Mouse (Mus musculus): Measurements from ENCODE around the gene 2900026A02Rik.

The 2900026A02Rik gene

DNA sequence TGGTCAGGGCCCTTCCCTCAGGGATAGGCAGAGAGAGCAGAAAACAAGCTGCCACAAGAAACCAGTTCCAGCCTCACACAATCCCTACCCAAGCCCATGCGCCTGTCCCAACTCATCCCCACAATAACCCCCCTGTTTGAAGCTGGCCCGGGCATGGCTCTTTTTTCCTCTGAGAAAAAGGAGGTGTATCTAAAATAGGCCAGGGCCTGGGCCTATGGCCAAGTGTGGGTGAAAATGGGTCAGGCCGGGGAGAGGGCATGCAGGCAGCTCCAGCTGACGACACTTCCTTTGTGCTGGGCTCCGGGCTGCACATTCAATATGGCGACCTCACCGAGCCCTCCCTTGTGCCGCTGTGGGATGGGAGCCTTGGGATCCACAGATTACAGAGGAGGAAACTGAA, 177.5 kb downstream of the 2900026A02Rik start:
- peak in 1 of 2 experiments; percentile 63 for DNase-seq (ENCODE audit: low spot score in 2 of 2)

DNA sequence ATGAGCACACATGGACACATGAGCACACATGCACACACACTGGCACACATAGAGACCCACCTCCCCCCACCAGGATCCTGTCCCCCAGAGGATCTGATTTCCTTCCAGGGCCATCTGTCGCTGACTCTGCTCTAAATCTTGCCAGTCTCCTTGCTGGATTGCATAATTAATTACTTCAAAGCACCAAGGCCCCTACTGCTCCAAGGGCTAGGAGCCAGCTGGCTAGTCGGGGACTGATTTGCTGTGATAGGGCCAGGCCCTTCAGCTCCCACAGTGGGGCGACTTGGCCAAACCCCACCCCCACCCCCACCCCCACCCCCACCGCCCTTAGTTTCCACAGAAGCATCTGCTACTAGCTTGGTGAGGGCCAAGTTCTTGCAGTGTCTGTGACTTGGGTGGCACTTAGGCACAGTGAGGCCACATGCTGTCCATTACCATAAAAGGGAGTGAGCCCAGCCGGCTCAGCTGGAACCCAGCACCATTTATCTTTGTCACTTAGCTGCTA, 179.4 kb downstream of the 2900026A02Rik start:
- peak; percentile 54 to 68 for DNase-seq (ENCODE audit: low spot score in 2 of 2)

DNA sequence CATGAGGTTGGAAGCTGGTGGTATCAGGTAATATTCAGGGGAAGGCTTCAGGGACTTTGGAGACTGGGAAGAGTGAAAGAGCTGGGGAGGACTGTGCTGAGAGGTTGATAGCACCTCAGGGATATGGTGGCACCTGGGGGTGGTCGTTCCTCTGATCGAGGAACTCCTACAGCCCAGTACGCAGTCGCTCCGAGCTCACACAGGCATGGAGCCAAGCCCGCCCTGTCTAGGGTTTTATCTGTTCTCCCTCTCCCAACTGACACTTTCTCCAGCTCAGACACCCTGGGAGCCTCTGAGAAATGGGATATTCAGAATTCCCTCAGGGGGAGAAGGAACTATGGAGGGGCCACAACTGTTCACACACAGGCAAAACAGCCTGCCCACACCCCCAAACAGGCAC, 180.3 kb downstream of the 2900026A02Rik start:
- DNase-seq (ENCODE audit: low spot score in 2 of 2): no peak

DNA sequence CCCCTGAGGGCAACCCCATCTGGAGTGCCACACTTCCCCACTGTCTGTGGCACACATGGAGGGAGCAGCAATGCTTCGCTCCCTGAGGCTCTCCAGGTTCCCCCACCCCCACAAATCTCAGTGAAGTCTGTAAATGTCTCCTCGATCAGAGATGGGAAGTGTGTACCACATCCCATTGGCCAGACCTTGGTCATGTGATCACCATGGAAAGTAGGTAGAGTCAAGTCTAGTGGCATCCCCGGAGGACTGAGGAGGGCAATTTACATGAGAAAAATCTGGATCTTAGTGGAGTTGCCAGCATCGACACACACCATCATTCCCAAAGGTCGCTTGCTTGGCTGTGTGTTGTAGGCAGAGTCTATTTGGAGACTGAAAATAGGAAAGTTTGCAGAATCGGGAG, 182.4 kb downstream of the 2900026A02Rik start:
- DNase-seq (ENCODE audit: low spot score in 2 of 2): no peak
